Comparison of ENCODE assay signal across 26 mouse cellular contexts in the genomic region with DNA sequence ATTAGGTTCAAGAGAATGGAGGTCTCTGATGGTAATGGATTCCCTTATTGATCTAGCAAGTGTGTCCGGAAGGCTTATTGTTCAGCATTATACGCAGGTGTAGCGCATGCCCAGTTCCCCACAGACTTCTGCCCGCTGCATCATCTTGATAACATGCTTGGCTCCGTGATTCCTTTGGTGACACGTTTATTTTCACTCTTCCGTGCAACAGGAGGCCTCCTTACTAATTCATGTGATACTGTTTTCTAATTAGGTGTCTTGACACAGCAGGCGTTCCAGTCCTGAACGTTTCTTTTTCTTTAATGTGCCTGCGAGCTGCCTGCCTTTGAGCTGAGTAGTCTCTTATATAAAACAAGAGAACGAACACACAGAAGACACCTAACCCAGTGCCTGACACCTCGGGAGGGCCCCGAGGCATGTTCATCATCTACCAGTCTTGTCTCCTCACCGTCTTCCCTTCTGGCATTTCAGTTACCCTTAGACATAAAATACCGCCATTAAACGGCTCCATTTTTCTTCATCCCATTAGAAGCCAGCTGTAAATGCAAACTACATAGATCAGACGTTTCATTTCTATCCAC.
A peak's percentile ranks its signal among the peaks of the same experiment; 100 is the strongest.
DNase-seq lines count a peak whose midpoint lies in the region; ATAC-seq lines count a peak whose summit lies in the region.
"Had no signal": no experiment of that assay in that cellular context is flagged by ENCODE, and none has a peak within 500 bp of the region (broad histone marks: within the 10 kb centered on the region; RNA-seq: fewer than 3 reads in every experiment).

No protein-coding gene starts in this region.

- 59% methylated on average over 17 of the region's 17 CpGs for WGBS in forebrain, embryonic 14.5 days
- 77% methylated on average over 17 of the region's 17 CpGs for WGBS in forebrain, embryonic 11.5 days
- 62% methylated on average over 17 of the region's 17 CpGs for WGBS in hindbrain, embryonic 16.5 days
- 79% methylated on average over 17 of the region's 17 CpGs for WGBS in hindbrain, embryonic 11.5 days

- no peaks in the 10 kb centered on the region for H3K36me3 ChIP-seq in forebrain, embryonic 14.5 days (ENCODE audit: control insufficient read depth, insufficient read depth, low read length)
- no peaks in the 10 kb centered on the region for H3K36me3 ChIP-seq in forebrain, embryonic 11.5 days (ENCODE audit: control insufficient read depth, insufficient read depth, low read length)
- no peaks in the 10 kb centered on the region for H3K36me3 ChIP-seq in hindbrain, embryonic 16.5 days (ENCODE audit: control insufficient read depth, insufficient read depth, low read length)
- no peaks in the 10 kb centered on the region for H3K36me3 ChIP-seq in hindbrain, embryonic 11.5 days (ENCODE audit: control insufficient read depth, insufficient read depth, low read length)
- H3K36me3 ChIP-seq: embryonic facial prominence, embryonic 13.5 days; forebrain, embryonic 10.5 days; limb, embryonic 12.5 days; liver, embryonic 15.5 days; midbrain, embryonic 12.5 days; stomach, embryonic 15.5 days had no signal

- H3K9me3 ChIP-seq in forebrain, embryonic 14.5 days (replicated peaks; ENCODE audit: control insufficient read depth, low read length), result no peaks in the 10 kb centered on the region
- H3K9me3 ChIP-seq in forebrain, embryonic 11.5 days (ENCODE audit: control insufficient read depth, low read length), result no peaks in the 10 kb centered on the region
- H3K9me3 ChIP-seq in hindbrain, embryonic 16.5 days (ENCODE audit: control insufficient read depth, low read length), result no peaks in the 10 kb centered on the region
- no peaks in the 10 kb centered on the region for H3K9me3 ChIP-seq in hindbrain, embryonic 11.5 days (ENCODE audit: control insufficient read depth, low read length)
- H3K9me3 ChIP-seq: embryonic facial prominence, embryonic 13.5 days; limb, embryonic 12.5 days; liver, embryonic 15.5 days; midbrain, embryonic 12.5 days; stomach, embryonic 15.5 days had no signal

- H3K4me1 ChIP-seq in forebrain, embryonic 14.5 days (ENCODE audit: control insufficient read depth, insufficient read depth, low read length), result no peaks in the 10 kb centered on the region
- H3K4me1 ChIP-seq in forebrain, embryonic 11.5 days (replicated peaks; ENCODE audit: control insufficient read depth, insufficient read depth, low read length), result no peaks in the 10 kb centered on the region
- no peaks in the 10 kb centered on the region; the same call in 1 of the 2 replicates for H3K4me1 ChIP-seq in hindbrain, embryonic 16.5 days (ENCODE audit: control insufficient read depth, insufficient read depth, low read depth, low read length)
- no peaks in the 10 kb centered on the region for H3K4me1 ChIP-seq in hindbrain, embryonic 11.5 days (replicated peaks; ENCODE audit: control insufficient read depth, insufficient read depth, low read length)
- H3K4me1 ChIP-seq: liver, embryonic 15.5 days; midbrain, embryonic 12.5 days; stomach, embryonic 15.5 days had no signal

- DNase-seq in forebrain, embryonic 14.5 days (ENCODE audit: low spot score), result peak; percentile 25
- no peak for DNase-seq in forebrain, embryonic 11.5 days (ENCODE audit: low spot score)
- no peak for DNase-seq in hindbrain, embryonic 11.5 days (ENCODE audit: low spot score)
- peak; percentile 21 for DNase-seq in retina, embryonic 14.5 days (ENCODE audit: low spot score)
- DNase-seq in retina, postnatal 1 day, result no peak
- DNase-seq in adrenal gland, adult 8-10 months, result no peak
- no peak for DNase-seq in adrenal gland, postnatal 36 days
- DNase-seq: adrenal gland, postnatal 14 days; cerebellum, adult 18-20 months; cerebellum, postnatal 10 days; forebrain, postnatal 0 days; gastrocnemius, postnatal 14 days; heart, postnatal 36 days; kidney, adult 11 months; kidney, postnatal 25 days; lung, embryonic 14.5 days; right cerebral cortex, postnatal 14 days had no signal

- no peak overlapping the region for H3K4me2 ChIP-seq in forebrain, embryonic 14.5 days (ENCODE audit: low read length)
- H3K4me2 ChIP-seq in forebrain, embryonic 11.5 days (ENCODE audit: low read depth, low read length, severe bottlenecking), result no peak overlapping the region
- H3K4me2 ChIP-seq in hindbrain, embryonic 16.5 days (ENCODE audit: low read length), result peak overlapping the region; percentile 24
- no peak overlapping the region for H3K4me2 ChIP-seq in hindbrain, embryonic 11.5 days (replicated peaks; ENCODE audit: low read depth, low read length)
- H3K4me2 ChIP-seq: embryonic facial prominence, embryonic 13.5 days; limb, embryonic 12.5 days; liver, embryonic 15.5 days; lung, embryonic 14.5 days; midbrain, embryonic 12.5 days; stomach, embryonic 15.5 days had no signal

- no peak for ATAC-seq in forebrain, embryonic 14.5 days
- ATAC-seq in forebrain, embryonic 11.5 days (replicated peaks; ENCODE audit: low FRiP score), result no peak
- ATAC-seq in hindbrain, embryonic 16.5 days, result no peak
- no peak for ATAC-seq in hindbrain, embryonic 11.5 days (ENCODE audit: low FRiP score)
- ATAC-seq: forebrain, postnatal 0 days; inflammation-experienced regulatory T-cells, adult 6 months had no signal

- H3K27ac ChIP-seq in forebrain, embryonic 14.5 days (ENCODE audit: low read depth, low read length), result no peak overlapping the region
- H3K27ac ChIP-seq in forebrain, embryonic 11.5 days (ENCODE audit: low read depth, low read length), result no peak overlapping the region
- no peak overlapping the region for H3K27ac ChIP-seq in hindbrain, embryonic 16.5 days (ENCODE audit: low read depth, low read length)
- no peak overlapping the region for H3K27ac ChIP-seq in hindbrain, embryonic 11.5 days (ENCODE audit: low read depth, low read length)
- H3K27ac ChIP-seq: embryonic facial prominence, embryonic 13.5 days; forebrain, embryonic 10.5 days; limb, embryonic 12.5 days; liver, embryonic 15.5 days; midbrain, embryonic 12.5 days; stomach, embryonic 15.5 days had no signal

- H3K9ac ChIP-seq in forebrain, embryonic 14.5 days (ENCODE audit: low read length), result no peak overlapping the region
- no peak overlapping the region for H3K9ac ChIP-seq in forebrain, embryonic 11.5 days (ENCODE audit: low read length)
- no peak overlapping the region for H3K9ac ChIP-seq in hindbrain, embryonic 16.5 days (ENCODE audit: low read depth, low read length)
- no peak overlapping the region for H3K9ac ChIP-seq in hindbrain, embryonic 11.5 days (ENCODE audit: low read depth, low read length)
- H3K9ac ChIP-seq: embryonic facial prominence, embryonic 13.5 days; forebrain, postnatal 0 days; limb, embryonic 12.5 days; liver, embryonic 15.5 days; lung, embryonic 14.5 days; midbrain, embryonic 12.5 days; stomach, embryonic 15.5 days had no signal

- H3K27me3 ChIP-seq in forebrain, embryonic 14.5 days (replicated peaks; ENCODE audit: control insufficient read depth, insufficient read depth, low read length), result no peaks in the 10 kb centered on the region
- no peaks in the 10 kb centered on the region for H3K27me3 ChIP-seq in forebrain, embryonic 11.5 days (ENCODE audit: control insufficient read depth, insufficient read depth, low read length)
- no peaks in the 10 kb centered on the region for H3K27me3 ChIP-seq in hindbrain, embryonic 16.5 days (replicated peaks; ENCODE audit: control insufficient read depth, insufficient read depth, low read length)
- no peaks in the 10 kb centered on the region for H3K27me3 ChIP-seq in hindbrain, embryonic 11.5 days (ENCODE audit: control insufficient read depth, insufficient read depth, low read length)
- H3K27me3 ChIP-seq: CH12.LX; embryonic facial prominence, embryonic 13.5 days; limb, embryonic 12.5 days; liver, embryonic 15.5 days; midbrain, embryonic 12.5 days; stomach, embryonic 15.5 days had no signal

- H3K4me3 ChIP-seq in forebrain, embryonic 14.5 days (ENCODE audit: low read depth, low read length), result no peak overlapping the region
- H3K4me3 ChIP-seq in forebrain, embryonic 11.5 days (ENCODE audit: low read depth, low read length), result no peak overlapping the region
- H3K4me3 ChIP-seq in hindbrain, embryonic 16.5 days (ENCODE audit: low read length), result no peak overlapping the region
- H3K4me3 ChIP-seq in hindbrain, embryonic 11.5 days (ENCODE audit: low read depth, low read length), result no peak overlapping the region
- H3K4me3 ChIP-seq: embryonic facial prominence, embryonic 13.5 days; forebrain, embryonic 10.5 days; limb, embryonic 12.5 days; liver, embryonic 15.5 days; midbrain, embryonic 12.5 days; stomach, embryonic 15.5 days had no signal

Comparison
In these comparisons a context has a peak if more than half of its experiments do, and no peak if none do; other contexts are left out.
1. DNase-seq: peak in forebrain, embryonic 14.5 days (single experiment) and retina, embryonic 14.5 days (single experiment); none in forebrain, embryonic 11.5 days (single experiment), hindbrain, embryonic 11.5 days (single experiment), retina, postnatal 1 day (single experiment), adrenal gland, adult 8-10 months (single experiment) and adrenal gland, postnatal 36 days (0 of 2).